Mouse (Mus musculus) neural tube, embryonic 10.5 days (tissue): ENCODE data around the gene Hes6.

Source experiments
- DNase-seq: peaks from one replicate; pipeline ENCODE4 v3.0.0-alpha.2; 2017; ENCODE audit warnings: low spot score; ENCODE audit errors: extremely low spot score

The Hes6 gene

GRCm38 (mm10) chr1:91407819-91408218 is 6.0 kb downstream of the Hes6 start:
- no peak for DNase-seq

DNA sequence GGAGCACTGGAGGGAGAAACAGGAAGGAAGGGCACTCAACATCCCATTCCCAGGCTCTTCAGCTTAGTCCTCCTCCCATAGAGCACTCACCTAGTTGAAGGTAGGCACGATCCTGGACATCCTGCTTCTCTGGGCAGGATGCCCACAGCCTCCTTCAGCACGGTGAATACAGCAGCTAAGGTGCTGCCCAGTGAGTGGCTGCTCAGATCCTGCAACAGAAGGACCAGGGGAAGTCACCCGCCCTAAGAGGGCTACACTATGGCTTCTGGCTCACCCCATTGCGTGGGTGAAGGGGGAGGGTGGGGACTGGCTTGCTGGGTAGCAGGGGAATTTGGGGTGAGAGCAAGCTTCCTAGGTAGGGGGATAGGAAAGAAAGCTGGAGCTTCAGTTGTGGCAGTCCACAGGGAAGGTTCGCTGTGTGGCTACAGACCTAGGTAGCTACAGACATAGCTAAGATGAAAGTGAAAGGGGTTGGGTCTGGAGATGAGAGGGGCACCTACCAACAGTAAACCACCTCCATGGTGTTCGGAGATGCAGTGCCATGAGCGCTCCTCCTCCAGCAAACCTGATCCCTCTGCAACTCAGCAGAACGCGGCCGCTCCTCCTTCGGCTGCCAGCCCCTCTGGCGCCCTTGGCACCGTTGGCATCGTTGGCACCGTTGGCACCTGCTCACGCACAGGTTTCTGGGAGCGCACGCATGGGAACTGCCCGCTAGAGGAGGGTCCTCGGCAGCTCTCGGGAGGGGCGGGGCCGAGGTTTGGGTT is 8.2 kb downstream of the Hes6 start:
- no peak for DNase-seq

GRCm38 (mm10) chr1:91404976-91405375 is 8.9 kb downstream of the Hes6 start:
- no peak for DNase-seq

DNA sequence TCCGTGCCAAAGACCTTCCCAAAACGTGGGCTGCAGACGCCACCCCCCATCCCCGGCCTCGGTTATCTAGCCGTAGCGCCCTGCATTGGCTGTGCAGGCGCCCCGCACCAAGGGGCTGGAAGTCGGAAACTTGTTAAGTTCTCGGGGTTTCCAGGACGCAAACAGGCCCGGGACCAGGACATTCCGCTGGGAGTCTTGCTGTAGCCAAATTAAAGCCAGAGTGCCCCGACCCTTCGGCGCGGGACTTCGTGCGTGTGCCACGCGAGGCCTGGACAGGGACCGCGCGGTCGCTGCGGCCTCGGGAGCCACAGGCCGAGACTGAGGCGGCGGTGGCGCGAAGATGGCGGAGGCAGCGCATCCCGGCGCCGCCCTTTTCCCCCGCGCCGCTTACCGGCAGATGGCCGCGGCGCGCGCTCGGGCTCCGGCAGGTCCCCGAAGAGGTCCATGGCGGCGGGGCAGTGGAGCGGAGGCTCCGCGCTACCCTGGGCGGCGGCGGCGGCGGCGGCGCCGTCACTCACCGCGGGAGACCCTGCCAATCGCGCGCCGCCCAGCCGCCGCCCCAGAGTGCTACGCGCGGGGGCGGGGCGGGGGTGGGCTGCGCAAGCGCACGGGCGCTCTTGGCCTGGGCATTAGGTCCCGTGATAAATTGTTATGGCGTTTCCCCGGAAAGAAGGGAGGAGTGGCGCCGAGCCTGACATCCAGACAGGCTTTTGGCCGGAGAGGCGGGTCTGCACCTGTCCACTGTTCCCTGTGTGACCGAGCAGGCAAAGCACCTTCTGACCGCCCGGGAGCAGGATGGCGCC is 15.4 kb downstream of the Hes6 start, which contains the start of gene Ilkap:
TSS of gene Ilkap (minus strand) at position 556 of the 803 bp plus-strand sequence.
- peak; percentile 82 for DNase-seq

DNA sequence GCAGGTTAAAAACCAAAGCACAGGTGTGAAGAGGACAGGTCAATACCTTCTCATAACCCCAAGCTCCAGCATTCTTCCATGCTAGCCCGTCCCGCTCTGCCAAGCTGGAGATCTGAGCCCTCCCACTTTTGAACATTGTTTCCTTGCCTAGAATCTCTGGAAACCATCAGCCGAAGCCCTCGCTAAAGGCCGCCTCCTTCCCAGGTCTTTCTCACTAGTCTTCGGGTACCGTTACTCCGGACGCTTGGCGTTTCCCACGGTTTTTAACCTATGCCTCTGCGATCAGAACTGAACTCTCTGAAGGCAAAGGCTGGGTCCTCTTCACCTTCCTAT is 15.9 kb downstream of the Hes6 start:
- no peak for DNase-seq

GRCm38 (mm10) chr1:91390369-91390768 is 23.5 kb downstream of the Hes6 start:
- DNase-seq: no peak

GRCm38 (mm10) chr1:91381091-91381471 is 32.8 kb downstream of the Hes6 start:
- no peak for DNase-seq

- DNase-seq: peak; percentile 74
Observed at GRCm38 (mm10) chr1:91380453-91381090, 33.3 kb downstream of the Hes6 start.

GRCm38 (mm10) chr1:91373414-91373835 is 40.4 kb downstream of the Hes6 start:
- DNase-seq: no peak

DNA sequence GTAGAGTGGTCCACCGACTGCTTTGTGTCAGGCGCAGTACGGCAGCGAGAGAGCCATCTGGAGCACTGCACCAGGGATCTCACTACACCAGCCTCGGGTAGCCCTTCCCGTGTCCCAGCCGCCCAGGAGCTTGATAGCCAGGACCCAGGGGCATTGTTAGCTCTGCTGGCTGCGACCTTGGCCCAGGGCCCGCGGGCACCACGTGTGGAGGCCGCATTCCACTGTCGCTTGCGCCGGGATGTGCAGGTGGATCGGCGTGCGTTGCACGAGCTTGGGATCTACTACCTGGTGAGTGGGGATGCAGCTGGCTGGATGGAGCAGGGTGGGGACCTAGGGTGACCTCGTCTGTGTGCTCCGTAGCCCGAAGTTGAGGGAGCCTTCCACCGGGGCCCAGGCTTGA is 43.8 kb downstream of the Hes6 start:
- DNase-seq: no peak

- no peak for DNase-seq
Observed at GRCm38 (mm10) chr1:91369408-91369807, 44.4 kb downstream of the Hes6 start.

GRCm38 (mm10) chr1:91367295-91367694 is 46.5 kb downstream of the Hes6 start:
- DNase-seq: no peak

- peak; percentile 79 for DNase-seq
Observed at GRCm38 (mm10) chr1:91366215-91367108, 47.4 kb downstream of the Hes6 start, which contains the start of gene Erfe. Gene Erfe (plus strand): TSS chr1:91366430.

- DNase-seq: no peak
Observed at GRCm38 (mm10) chr1:91365816-91366214, 48.0 kb downstream of the Hes6 start.

GRCm38 (mm10) chr1:91364822-91365644 is 48.8 kb downstream of the Hes6 start:
- no peak for DNase-seq

DNA sequence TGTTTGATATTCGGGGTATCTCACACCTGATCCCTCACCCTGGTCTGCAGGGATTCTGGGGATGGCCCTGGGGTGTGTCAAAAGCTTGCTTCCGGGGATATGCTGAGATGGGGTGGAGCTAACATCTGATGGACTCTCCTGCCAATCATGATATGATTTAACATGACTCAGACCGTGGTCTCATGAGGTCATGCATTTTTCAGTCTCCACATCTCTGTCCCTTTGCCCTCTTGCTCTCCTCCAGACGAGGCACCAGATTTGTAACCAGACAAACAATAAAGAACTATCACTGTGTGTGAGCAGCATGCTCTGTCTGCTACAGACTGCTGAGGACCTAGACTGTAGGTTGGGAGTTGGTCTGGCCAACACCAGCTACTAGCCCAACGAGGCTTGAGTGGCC is 51.7 kb downstream of the Hes6 start:
- DNase-seq: no peak
